Mouse (Mus musculus) kidney, adult 2 months (tissue): Measurements from ENCODE around the gene Nup107.

Source experiments
- CTCF ChIP-seq: fragments of 200-500 bp; conservative IDR thresholded peaks from 2 replicates; pipeline ENCODE4 v1.5.1; 2011; ENCODE audit warnings: low read depth, mild to moderate bottlenecking, control low read depth, low read length, moderate library complexity, mixed read lengths; ENCODE audit not compliant: insufficient read depth, insufficient read length
- POLR2A ChIP-seq: fragments of 200-500 bp; IDR thresholded peaks from one replicate; pipeline ENCODE4 v1.6.1; 2011; ENCODE audit warnings: low read depth, low read length, control low read depth

- TF ChIP-seq CTCF (no peak), POLR2A (no peak)
Observed at GRCm38 (mm10) chr10:117748276-117749049, 44.0 kb downstream of the Nup107 start.
